Mouse (Mus musculus) liver, postnatal 0 days (tissue): ENCODE results near the gene Ddx10. TPM values are rescaled to one million over a fixed set of nuclear protein-coding genes. Genes with fewer than 3 reads are reported as not detected.

Source experiments
- ATAC-seq: fragments of 200-750 bp; cut with Nextera tagmentation; 2 replicates; pipeline ENCODE4 v1.8.0; 2017; ENCODE audit warnings: mild to moderate bottlenecking, moderate library complexity
- DNase-seq: peaks from one replicate; pipeline ENCODE4 v3.0.0-alpha.2; 2016
- H3K27ac ChIP-seq: fragments of 300-500 bp; sonication (generic); 2 replicates; pipeline ENCODE4 v1.5.1; 2014; ENCODE audit warnings: antibody characterized with exemption, moderate library complexity, mild to moderate bottlenecking, low read depth
- H3K27me3 ChIP-seq: fragments of 300-500 bp; sonication (generic); 2 replicates; pipeline ENCODE4 v1.6.1; 2014; ENCODE audit warnings: low read length, control low read depth, mixed read lengths; ENCODE audit not compliant: insufficient read depth
- H3K36me3 ChIP-seq: fragments of 300-500 bp; sonication (generic); replicated peaks from 2 replicates; pipeline ENCODE4 v1.6.1; 2014; ENCODE audit warnings: mild to moderate bottlenecking, control low read depth, low read length, moderate library complexity, mixed read lengths; ENCODE audit not compliant: insufficient read depth
- H3K4me1 ChIP-seq: fragments of 300-500 bp; sonication (generic); 2 replicates; pipeline ENCODE4 v1.6.1; 2014; ENCODE audit warnings: antibody characterized with exemption, mild to moderate bottlenecking, control low read depth; ENCODE audit not compliant: insufficient read depth
- H3K4me2 ChIP-seq: fragments of 300-500 bp; sonication (generic); 2 replicates; pipeline ENCODE4 v1.6.1; 2014; ENCODE audit warnings: low read depth, mild to moderate bottlenecking, low read length, moderate library complexity, mixed read lengths
- H3K4me3 ChIP-seq: fragments of 300-500 bp; sonication (generic); 2 replicates; pipeline ENCODE4 v1.5.1; 2014; ENCODE audit warnings: low read depth, low read length
- H3K9ac ChIP-seq: fragments of 300-500 bp; sonication (generic); replicated peaks from 2 replicates; pipeline ENCODE4 v1.6.1; 2014; ENCODE audit warnings: mild to moderate bottlenecking, moderate library complexity
- H3K9me3 ChIP-seq: fragments of 300-500 bp; sonication (generic); 2 replicates; pipeline ENCODE4 v1.6.1; 2016; ENCODE audit warnings: mild to moderate bottlenecking, control low read depth, low read length, mixed read lengths
- CTCF ChIP-seq: sonication (generic); IDR thresholded peaks from 2 replicates; pipeline ENCODE4 v1.5.1; 2016; ENCODE audit warnings: antibody characterized with exemption, low read depth
- EP300 ChIP-seq: IDR thresholded peaks from 2 replicates; pipeline ENCODE4 v1.6.1; 2016; ENCODE audit warnings: antibody characterized with exemption, low read depth, mild to moderate bottlenecking
- WGBS: fragments of 180-500 bp; shearing (Covaris S2); extraction: QIAGEN DNeasy Blood & Tissue Kit; methylation state at CpG from one replicate; pipeline ENCODE4 v1.1.7; 2014; ENCODE audit not compliant: insufficient replicate concordance; 5-methylcytosine and 5-hydroxymethylcytosine counted together
- polyA plus RNA-seq: library from polyadenylated mRNA; unstranded; fragments of >200 nt; fragmentation: Nextera tagmentation; extraction: Ambion mirVana; gene quantifications from 2 replicates; pipeline ENCODE4 v1.2.1, GENCODE M21; 2015

Gene Ddx10
- polyA plus RNA-seq, 1 experiment from 2014 or later = 8.8 TPM

DNA sequence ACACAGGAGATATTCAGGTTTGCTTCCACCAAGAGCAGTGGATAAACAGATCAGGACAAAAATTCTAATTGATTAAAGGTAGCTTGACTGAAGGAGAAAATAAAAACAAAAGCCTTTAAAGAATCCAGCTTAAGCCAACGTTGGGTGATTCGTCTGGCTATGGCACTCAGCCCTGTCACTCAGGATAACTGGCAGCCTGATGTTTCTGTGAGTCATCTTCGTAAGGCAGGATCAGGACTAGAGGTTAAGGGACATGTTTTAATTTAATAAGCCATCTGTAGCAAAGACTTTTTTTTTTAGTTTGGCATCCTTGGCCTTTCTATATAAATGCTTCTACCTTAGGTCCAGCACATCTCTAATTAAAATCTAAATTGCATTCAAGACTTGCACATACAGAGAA lies 170.2 kb downstream of the Ddx10 start:
- ATAC-seq (no peak), DNase-seq (no peak)
- H3K4me3 ChIP-seq = no peak overlapping the region
- no peaks in the 10 kb centered on the region for H3K36me3 ChIP-seq
- no peak overlapping the region for H3K9ac ChIP-seq
- TF ChIP-seq EP300 (no peak), CTCF (no peak)
- 77% methylated on average over 3 of the region's 3 CpGs for WGBS
- H3K27me3 ChIP-seq = no peaks in the 10 kb centered on the region
- no peak overlapping the region for H3K27ac ChIP-seq
- no peaks in the 10 kb centered on the region for H3K4me1 ChIP-seq
- H3K4me2 ChIP-seq = no peak overlapping the region
- no peaks in the 10 kb centered on the region for H3K9me3 ChIP-seq

DNA sequence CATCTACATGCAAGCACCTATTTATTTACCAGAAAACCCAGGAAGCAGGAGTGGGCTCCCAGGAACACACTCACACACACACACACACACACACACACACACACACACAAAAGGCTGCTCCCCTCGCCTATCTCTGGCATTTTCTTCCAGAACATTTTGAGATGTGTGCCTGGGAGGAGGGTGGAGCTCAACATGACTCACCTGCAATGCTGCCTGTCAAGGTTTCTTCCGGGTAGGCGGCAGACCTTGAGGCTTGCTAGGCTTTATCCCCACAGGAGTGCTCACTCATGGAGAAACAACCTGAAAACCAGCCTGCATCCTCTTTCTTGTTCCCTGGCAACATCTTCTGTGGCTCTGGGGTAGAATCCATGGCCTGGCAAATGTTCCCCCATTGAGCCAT lies 171.9 kb downstream of the Ddx10 start:
- Histone ChIP-seq H3K4me1 (no peaks in the 10 kb centered on the region), H3K4me2 (no peak overlapping the region), H3K27ac (no peak overlapping the region), H3K9ac (no peak overlapping the region), H3K9me3 (no peaks in the 10 kb centered on the region), H3K27me3 (no peaks in the 10 kb centered on the region), H3K4me3 (no peak overlapping the region), H3K36me3 (no peaks in the 10 kb centered on the region)
- no peak for DNase-seq
- 76% methylated on average over 3 of the region's 3 CpGs for WGBS
- ATAC-seq = no peak
- TF ChIP-seq CTCF = no peak
- TF ChIP-seq EP300 = no peak

- TF ChIP-seq EP300 = no peak
- TF ChIP-seq CTCF = no peak
- 68% methylated on average over 3 of the region's 3 CpGs for WGBS
- DNase-seq (no peak), ATAC-seq (no peak)
- H3K36me3 ChIP-seq = no peaks in the 10 kb centered on the region
- H3K4me2 ChIP-seq = no peak overlapping the region
- H3K9me3 ChIP-seq = no peaks in the 10 kb centered on the region
- H3K4me3 ChIP-seq = no peak overlapping the region
- no peaks in the 10 kb centered on the region for H3K27me3 ChIP-seq
- no peak overlapping the region for H3K9ac ChIP-seq
- no peaks in the 10 kb centered on the region for H3K4me1 ChIP-seq
- no peak overlapping the region for H3K27ac ChIP-seq
These were observed 173.4 kb downstream of the Ddx10 start for GRCm38 (mm10) chr9:53074443-53074842.

GRCm38 (mm10) chr9:53073576-53074112 lies 174.2 kb downstream of the Ddx10 start:
- WGBS = 79% methylated on average over 10 of the region's 10 CpGs
- no peak overlapping the region for H3K4me3 ChIP-seq
- no peak for TF ChIP-seq EP300
- no peak for TF ChIP-seq CTCF
- H3K4me1 ChIP-seq = no peaks in the 10 kb centered on the region
- no peak for DNase-seq
- no peaks in the 10 kb centered on the region for H3K36me3 ChIP-seq
- no peak overlapping the region for H3K9ac ChIP-seq
- no peaks in the 10 kb centered on the region for H3K9me3 ChIP-seq
- no peak overlapping the region for H3K27ac ChIP-seq
- no peaks in the 10 kb centered on the region for H3K27me3 ChIP-seq
- ATAC-seq = no peak
- no peak overlapping the region for H3K4me2 ChIP-seq

DNA sequence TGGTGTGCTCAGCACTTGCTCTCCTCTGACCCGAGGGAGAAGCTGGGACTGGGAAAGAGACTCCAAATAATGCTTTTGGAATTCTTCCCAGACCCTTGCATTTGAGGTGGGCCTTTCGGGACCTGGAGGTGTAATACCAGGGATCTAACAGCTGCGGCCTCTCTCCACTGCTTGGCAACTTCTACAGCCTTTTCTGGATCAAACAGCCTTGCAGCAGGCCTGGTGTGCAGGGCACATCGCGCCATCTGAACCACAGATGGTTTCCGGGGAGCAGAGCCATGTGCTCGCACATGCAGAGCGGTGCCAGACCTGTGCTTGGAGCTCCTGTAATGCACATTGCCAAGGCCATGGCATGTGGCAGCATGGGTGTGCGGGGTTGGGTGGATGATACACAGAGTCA lies 175.8 kb downstream of the Ddx10 start:
- Histone ChIP-seq H3K9ac (no peak overlapping the region), H3K27me3 (no peaks in the 10 kb centered on the region), H3K4me1 (no peaks in the 10 kb centered on the region), H3K4me2 (no peak overlapping the region), H3K36me3 (no peaks in the 10 kb centered on the region), H3K27ac (no peak overlapping the region), H3K4me3 (no peak overlapping the region), H3K9me3 (no peaks in the 10 kb centered on the region)
- no peak for ATAC-seq
- TF ChIP-seq CTCF = no peak
- TF ChIP-seq EP300 = no peak
- 82% methylated on average over 9 of the region's 9 CpGs for WGBS
- DNase-seq = no peak

- H3K27ac ChIP-seq = no peak overlapping the region
- H3K36me3 ChIP-seq = no peaks in the 10 kb centered on the region
- no peaks in the 10 kb centered on the region for H3K9me3 ChIP-seq
- no peak for TF ChIP-seq CTCF
- TF ChIP-seq EP300 = no peak
- H3K4me3 ChIP-seq = no peak overlapping the region
- H3K9ac ChIP-seq = no peak overlapping the region
- no peaks in the 10 kb centered on the region for H3K4me1 ChIP-seq
- WGBS = 74% methylated on average over 12 of the region's 12 CpGs
- no peaks in the 10 kb centered on the region for H3K27me3 ChIP-seq
- ATAC-seq = no peak
- no peak for DNase-seq
- H3K4me2 ChIP-seq = no peak overlapping the region
These were observed 176.9 kb downstream of the Ddx10 start for GRCm38 (mm10) chr9:53070875-53071524.

- TF ChIP-seq EP300 (no peak), CTCF (no peak)
- no peaks in the 10 kb centered on the region for H3K9me3 ChIP-seq
- no peak overlapping the region for H3K4me3 ChIP-seq
- no peaks in the 10 kb centered on the region for H3K36me3 ChIP-seq
- H3K4me2 ChIP-seq = no peak overlapping the region
- no peaks in the 10 kb centered on the region for H3K27me3 ChIP-seq
- H3K4me1 ChIP-seq = no peaks in the 10 kb centered on the region
- ATAC-seq = no peak
- no peak overlapping the region for H3K27ac ChIP-seq
- WGBS = 57% methylated on average over 5 of the region's 5 CpGs
- H3K9ac ChIP-seq = no peak overlapping the region
- DNase-seq = no peak
These were observed 179.7 kb downstream of the Ddx10 start for GRCm38 (mm10) chr9:53068166-53068565.
